Mouse (Mus musculus): ENCODE data around the gene Frem1.

GRCm38 (mm10) chr4:82946276-82946612 lies 105.9 kb downstream of the Frem1 start:
- TF ChIP-seq EP300 (IDR thresholded peaks at IDR 0.05) (no peak), CTCF (IDR thresholded peaks at IDR 0.05) (no peak)

All from lung, postnatal 0 days (tissue).